Mouse (Mus musculus) brain, embryonic 14.5 days (tissue): ENCODE results near the gene Mrnip.

Source experiments
- CTCF ChIP-seq: fragments of 200-500 bp; IDR thresholded peaks from 2 replicates; pipeline ENCODE4 v1.5.1; 2012; ENCODE audit warnings: inconsistent platforms, mild to moderate bottlenecking, moderate library complexity, borderline replicate concordance; ENCODE audit not compliant: insufficient read depth, insufficient read length; ENCODE audit errors: extremely low read depth
- POLR2A ChIP-seq: fragments of 200-500 bp; IDR thresholded peaks from 2 replicates; pipeline ENCODE4 v1.6.1; 2012; ENCODE audit warnings: mild to moderate bottlenecking, inconsistent platforms, borderline replicate concordance; ENCODE audit not compliant: poor library complexity, insufficient read depth, insufficient read length, severe bottlenecking; ENCODE audit errors: extremely low read depth

DNA sequence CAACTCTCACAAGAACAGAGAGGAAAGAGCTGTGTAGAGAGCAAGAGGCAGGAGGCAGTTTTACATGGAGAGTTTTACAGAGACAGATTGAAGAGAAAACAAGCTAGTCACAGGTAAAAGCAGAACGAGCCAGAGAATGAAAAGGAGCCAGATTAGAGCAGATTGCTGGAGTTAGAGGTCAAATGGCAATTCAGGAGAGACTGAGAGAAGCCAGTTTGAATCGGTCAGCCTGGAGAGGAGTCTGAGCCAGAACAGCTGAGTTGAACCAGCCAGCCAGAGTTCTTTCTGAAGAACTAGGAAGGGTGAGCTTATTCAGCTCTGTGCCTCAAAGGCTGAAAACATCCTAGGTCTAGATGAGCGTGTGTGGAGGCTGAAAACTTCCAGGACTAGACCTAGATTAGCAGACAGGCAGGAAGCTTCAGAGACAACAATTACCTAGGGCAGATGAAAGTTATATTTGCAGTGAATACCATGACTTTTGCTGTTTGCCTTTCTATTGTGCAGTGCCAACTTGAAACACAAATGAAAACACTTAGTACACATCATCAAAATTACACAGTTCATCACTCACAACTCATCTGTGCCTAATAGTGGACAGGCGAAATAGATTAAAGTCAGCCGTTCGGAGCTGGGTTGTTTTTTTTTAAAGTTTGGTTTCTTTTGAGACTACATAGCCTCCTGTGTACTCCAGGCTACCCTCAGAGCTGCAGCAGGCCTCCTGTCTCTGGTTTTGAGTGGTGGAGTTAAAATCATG lies 6.4 kb downstream of the Mrnip start:
- no peak for TF ChIP-seq CTCF
- no peak for TF ChIP-seq POLR2A
